Mouse (Mus musculus) hindbrain, embryonic 16.5 days (tissue): ENCODE results near the gene Anxa6. TPM values are rescaled to one million over a fixed set of nuclear protein-coding genes. Genes with fewer than 3 reads are reported as not detected.
A peak's percentile ranks its signal among the peaks of the same experiment; 100 is the strongest.

Experiments
- ATAC-seq: fragments of 200-750 bp; cut with Nextera tagmentation; 2 replicates; pipeline ENCODE4 v1.8.0; 2017; ENCODE audit warnings: moderate TSS enrichment, moderate library complexity
- H3K27ac ChIP-seq: fragments of 300-500 bp; sonication (generic); 2 replicates; pipeline ENCODE4 v1.5.1; 2014; ENCODE audit warnings: low read depth, mild to moderate bottlenecking, control low read depth, low read length, moderate library complexity
- H3K27me3 ChIP-seq: fragments of 300-500 bp; sonication (generic); replicated peaks from 2 replicates; pipeline ENCODE4 v1.6.1; 2014; ENCODE audit warnings: low read length; ENCODE audit not compliant: control insufficient read depth, insufficient read depth
- H3K36me3 ChIP-seq: fragments of 300-500 bp; sonication (generic); 2 replicates; pipeline ENCODE4 v1.6.1; 2014; ENCODE audit warnings: mild to moderate bottlenecking, low read length, moderate library complexity, mixed read lengths; ENCODE audit not compliant: control insufficient read depth, insufficient read depth
- H3K4me1 ChIP-seq: fragments of 300-500 bp; sonication (generic); 2 replicates; pipeline ENCODE4 v1.6.1; 2014; ENCODE audit warnings: low read depth, low read length; ENCODE audit not compliant: control insufficient read depth, insufficient read depth
- H3K4me2 ChIP-seq: fragments of 300-500 bp; sonication (generic); 2 replicates; pipeline ENCODE4 v1.6.1; 2014; ENCODE audit warnings: mild to moderate bottlenecking, low read length, control low read depth, moderate library complexity
- H3K4me3 ChIP-seq: fragments of 300-500 bp; sonication (generic); 2 replicates; pipeline ENCODE4 v1.5.1; 2014; ENCODE audit warnings: mild to moderate bottlenecking, low read length, control low read depth, moderate library complexity
- H3K9ac ChIP-seq: fragments of 300-500 bp; sonication (generic); 2 replicates; pipeline ENCODE4 v1.6.1; 2014; ENCODE audit warnings: low read depth, mild to moderate bottlenecking, control low read depth, low read length, moderate library complexity
- H3K9me3 ChIP-seq: fragments of 300-500 bp; sonication (generic); 2 replicates; pipeline ENCODE4 v1.6.1; 2014; ENCODE audit warnings: mild to moderate bottlenecking, low read length, moderate library complexity; ENCODE audit not compliant: control insufficient read depth
- WGBS: fragments of 180-500 bp; shearing (Covaris S2); extraction: QIAGEN DNeasy Blood & Tissue Kit; methylation state at CpG from one replicate; pipeline ENCODE4 v1.1.7; 2014; 5-methylcytosine and 5-hydroxymethylcytosine counted together
- polyA plus RNA-seq: library from polyadenylated mRNA; unstranded; fragments of >200 nt; fragmentation: Nextera tagmentation; extraction: Ambion mirVana; gene quantifications from 2 replicates; pipeline ENCODE4 v1.2.1, GENCODE M21; 2015

The Anxa6 gene
- polyA plus RNA-seq, result 72.4 and 84.0 TPM in 2 replicates

GRCm38 (mm10) chr11:55033040-55033660 is at the start of gene Anxa6:
Anxa6 (minus strand) TSS chr11:55033445.
- Histone ChIP-seq H3K27ac (peak within 1 kb of the TSS; percentile 51; the same call in 1 of the 2 replicates), H3K36me3 (no peaks in the 10 kb centered on the region), H3K4me1 (peaks cover 20% of the 10 kb centered on the region), H3K9me3 (no peaks in the 10 kb centered on the region), H3K4me2 (peak within 1 kb of the TSS; percentile 100), H3K9ac (peak within 1 kb of the TSS; percentile 82), H3K27me3 (peaks cover 6% of the 10 kb centered on the region; the same call in 1 of the 2 replicates), H3K4me3 (peak within 1 kb of the TSS; percentile 73)
- under 1% methylated on average over 41 of the region's 41 CpGs for WGBS
- peak; percentile 94 for ATAC-seq

DNA sequence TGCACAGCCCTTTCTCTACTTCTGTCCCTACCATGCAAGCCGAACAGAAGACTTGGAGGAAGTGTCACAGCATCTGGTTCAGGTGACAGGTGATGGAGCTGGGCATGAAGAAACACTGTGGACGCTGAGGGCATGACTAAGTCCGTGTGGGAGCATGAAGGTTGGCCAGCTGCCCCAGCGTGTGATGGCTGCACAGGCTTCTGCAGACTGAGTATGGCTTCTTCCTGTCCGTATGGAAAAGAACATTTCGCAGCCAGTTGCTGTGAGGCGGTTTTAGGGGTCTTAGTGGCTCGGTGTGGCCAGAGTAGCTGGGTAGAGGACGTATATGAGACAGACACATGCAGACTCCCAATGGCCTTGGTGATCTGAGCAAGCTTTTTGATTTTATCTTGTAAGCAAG is 48.0 kb upstream of the Anxa6 start:
- Histone ChIP-seq H3K9ac (no peak overlapping the region), H3K36me3 (no peaks in the 10 kb centered on the region), H3K4me2 (no peak overlapping the region), H3K27ac (no peak overlapping the region), H3K9me3 (no peaks in the 10 kb centered on the region), H3K4me1 (peaks cover 11% of the 10 kb centered on the region), H3K27me3 (no peaks in the 10 kb centered on the region; the same call in 1 of the 2 replicates), H3K4me3 (no peak overlapping the region)
- ATAC-seq, result no peak
- WGBS, result 93% methylated on average over 9 of the region's 9 CpGs

GRCm38 (mm10) chr11:55079180-55079579 is 45.9 kb upstream of the Anxa6 start:
- peaks cover 11% of the 10 kb centered on the region for H3K4me1 ChIP-seq
- H3K36me3 ChIP-seq, result no peaks in the 10 kb centered on the region
- ATAC-seq, result no peak
- H3K4me2 ChIP-seq, result no peak overlapping the region
- no peaks in the 10 kb centered on the region for H3K9me3 ChIP-seq
- no peaks in the 10 kb centered on the region; the same call in 1 of the 2 replicates for H3K27me3 ChIP-seq
- H3K9ac ChIP-seq, result no peak overlapping the region
- WGBS, result 63% methylated on average over 4 of the region's 4 CpGs
- H3K27ac ChIP-seq, result no peak overlapping the region
- no peak overlapping the region for H3K4me3 ChIP-seq

DNA sequence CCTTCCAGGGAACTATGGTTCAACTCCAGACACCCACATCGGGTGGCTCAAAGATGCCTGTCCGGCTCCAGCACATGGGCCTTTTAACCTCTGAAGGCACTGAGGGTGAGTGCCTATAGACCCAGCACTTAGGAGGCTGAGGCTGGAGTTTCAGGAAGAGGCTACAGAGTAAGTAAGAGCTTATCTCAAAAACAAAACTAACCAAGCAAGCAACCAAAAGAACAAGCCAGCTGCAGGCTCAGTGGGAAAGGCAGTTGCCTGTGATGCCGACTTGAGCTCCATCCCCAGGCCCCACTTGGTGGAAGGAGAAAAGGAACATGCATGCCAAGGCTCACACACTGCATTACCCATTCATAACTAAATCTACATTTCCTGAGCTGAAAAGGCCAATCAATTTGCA is 45.3 kb upstream of the Anxa6 start:
- no peak for ATAC-seq
- H3K27ac ChIP-seq, result no peak overlapping the region
- H3K9ac ChIP-seq, result no peak overlapping the region
- H3K4me1 ChIP-seq, result peaks cover 11% of the 10 kb centered on the region
- H3K9me3 ChIP-seq, result no peaks in the 10 kb centered on the region
- WGBS, result 48% methylated on average over 3 of the region's 3 CpGs
- no peaks in the 10 kb centered on the region for H3K36me3 ChIP-seq
- peak overlapping the region; percentile 84 for H3K4me2 ChIP-seq
- H3K27me3 ChIP-seq, result no peaks in the 10 kb centered on the region; the same call in 1 of the 2 replicates
- H3K4me3 ChIP-seq, result no peak overlapping the region

DNA sequence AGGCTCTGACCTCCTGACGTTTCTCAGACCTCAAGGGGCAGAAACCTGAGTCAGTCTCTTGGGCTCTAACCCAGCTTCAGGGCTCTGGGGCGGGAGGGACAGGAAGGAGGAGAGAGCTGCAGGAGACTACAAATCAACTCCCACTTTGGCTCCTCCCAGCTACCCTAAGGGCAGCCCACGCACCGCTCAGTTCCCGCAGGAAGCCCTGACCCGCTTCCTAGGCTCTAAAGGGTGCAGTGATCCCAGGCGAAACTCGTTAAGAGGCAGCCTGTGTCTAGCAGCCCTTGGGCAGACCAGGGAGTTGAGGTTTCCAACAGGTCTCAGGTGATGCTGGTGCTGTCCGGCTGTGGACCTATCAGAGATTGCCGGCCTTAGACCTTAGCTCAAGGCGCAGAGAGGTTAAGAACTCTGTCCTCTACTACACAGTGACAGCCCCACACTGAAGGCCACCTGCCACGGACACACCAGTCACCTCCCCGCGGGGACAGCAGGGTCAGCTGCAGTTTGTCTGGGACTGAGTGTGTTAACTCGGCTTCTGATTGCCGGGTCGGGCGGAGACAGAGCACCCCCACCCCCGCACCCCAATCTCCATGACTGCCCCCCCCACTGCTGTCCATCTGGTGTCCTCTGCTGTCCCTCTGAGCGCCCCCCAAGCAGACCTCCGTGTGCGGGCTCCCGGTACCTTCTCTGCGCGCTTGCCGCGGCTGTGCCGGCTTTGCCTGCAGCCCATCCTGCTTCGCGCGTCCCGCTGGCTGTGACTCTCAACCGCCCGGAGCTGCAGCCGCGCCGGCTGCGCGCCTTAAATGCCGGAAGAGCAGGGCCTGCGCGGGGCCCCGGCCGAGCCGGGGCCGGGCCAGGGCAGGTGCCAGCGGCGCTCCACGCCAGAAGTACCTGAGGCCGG is 44.3 kb upstream of the Anxa6 start, which contains the start of gene Ccdc69:
Gene Ccdc69 (minus strand): TSS at position 801 of the 901 bp plus-strand sequence.
- Histone ChIP-seq H3K27ac (no peak within 1 kb of the TSS), H3K4me2 (peak within 1 kb of the TSS; percentile 84), H3K4me3 (peak within 1 kb of the TSS; percentile 44), H3K9me3 (no peaks in the 10 kb centered on the region), H3K4me1 (peaks cover 11% of the 10 kb centered on the region), H3K36me3 (no peaks in the 10 kb centered on the region), H3K27me3 (no peaks in the 10 kb centered on the region; the same call in 1 of the 2 replicates), H3K9ac (peak within 1 kb of the TSS; percentile 62)
- WGBS, result under 1% methylated on average over 47 of the region's 50 CpGs
- ATAC-seq, result peak; percentile 54

DNA sequence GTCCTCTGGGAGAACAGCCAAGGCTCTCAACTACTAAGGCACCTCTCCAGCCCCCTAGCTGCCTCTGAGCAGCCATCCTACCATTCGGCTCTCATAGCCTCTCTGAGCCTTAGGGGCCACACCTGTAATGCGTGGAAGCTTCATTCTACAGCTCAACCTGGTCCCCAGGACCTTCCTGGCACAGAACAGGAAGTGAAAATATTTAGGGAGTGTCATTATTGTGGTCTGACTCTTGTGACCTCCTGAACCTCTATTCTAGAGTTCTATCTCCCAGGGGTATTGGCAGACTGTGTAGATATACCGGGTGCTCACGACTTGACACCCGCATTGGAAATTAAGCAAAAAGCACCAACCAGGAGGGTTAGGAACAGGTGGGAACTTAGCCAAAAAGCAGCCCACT is 43.0 kb upstream of the Anxa6 start:
- WGBS, result 90% methylated on average over 5 of the region's 5 CpGs
- Histone ChIP-seq H3K27me3 (no peaks in the 10 kb centered on the region; the same call in 1 of the 2 replicates), H3K4me3 (no peak overlapping the region), H3K36me3 (no peaks in the 10 kb centered on the region), H3K27ac (no peak overlapping the region), H3K9me3 (no peaks in the 10 kb centered on the region), H3K9ac (no peak overlapping the region), H3K4me1 (peaks cover 11% of the 10 kb centered on the region), H3K4me2 (no peak overlapping the region)
- no peak for ATAC-seq

- WGBS, result 61% methylated on average over 2 of the region's 2 CpGs
- Histone ChIP-seq H3K4me2 (no peak overlapping the region), H3K9ac (no peak overlapping the region), H3K4me1 (peaks cover 11% of the 10 kb centered on the region), H3K36me3 (no peaks in the 10 kb centered on the region), H3K4me3 (no peak overlapping the region), H3K9me3 (no peaks in the 10 kb centered on the region), H3K27ac (no peak overlapping the region), H3K27me3 (no peaks in the 10 kb centered on the region; the same call in 1 of the 2 replicates)
- no peak for ATAC-seq
These were observed 42.4 kb upstream of the Anxa6 start for GRCm38 (mm10) chr11:55075602-55076001.

DNA sequence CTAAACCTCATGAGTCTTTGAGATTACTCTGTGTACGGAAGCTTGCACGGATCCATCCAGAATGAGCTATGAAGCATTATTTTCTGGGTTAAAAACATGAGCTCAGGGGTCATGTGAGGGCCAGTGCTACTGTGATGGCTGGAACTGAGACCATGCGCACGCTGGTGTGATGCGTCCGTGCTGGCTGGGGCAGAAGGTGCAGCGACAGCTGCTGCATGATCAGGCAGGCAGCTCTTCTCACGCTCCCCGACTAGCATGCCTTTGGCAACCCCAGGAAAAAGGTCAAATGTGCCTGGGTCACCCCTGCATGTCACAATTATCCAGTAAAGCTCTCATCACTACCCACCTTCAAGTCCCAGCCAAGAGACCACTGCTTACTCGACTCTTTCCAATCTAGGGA is 39.9 kb upstream of the Anxa6 start:
- H3K36me3 ChIP-seq, result no peaks in the 10 kb centered on the region
- 70% methylated on average over 10 of the region's 10 CpGs for WGBS
- H3K4me3 ChIP-seq, result no peak overlapping the region
- no peak overlapping the region for H3K4me2 ChIP-seq
- no peaks in the 10 kb centered on the region for H3K9me3 ChIP-seq
- no peaks in the 10 kb centered on the region for H3K27me3 ChIP-seq
- H3K9ac ChIP-seq, result no peak overlapping the region
- ATAC-seq, result no peak
- no peak overlapping the region for H3K27ac ChIP-seq
- H3K4me1 ChIP-seq, result peaks cover 11% of the 10 kb centered on the region

DNA sequence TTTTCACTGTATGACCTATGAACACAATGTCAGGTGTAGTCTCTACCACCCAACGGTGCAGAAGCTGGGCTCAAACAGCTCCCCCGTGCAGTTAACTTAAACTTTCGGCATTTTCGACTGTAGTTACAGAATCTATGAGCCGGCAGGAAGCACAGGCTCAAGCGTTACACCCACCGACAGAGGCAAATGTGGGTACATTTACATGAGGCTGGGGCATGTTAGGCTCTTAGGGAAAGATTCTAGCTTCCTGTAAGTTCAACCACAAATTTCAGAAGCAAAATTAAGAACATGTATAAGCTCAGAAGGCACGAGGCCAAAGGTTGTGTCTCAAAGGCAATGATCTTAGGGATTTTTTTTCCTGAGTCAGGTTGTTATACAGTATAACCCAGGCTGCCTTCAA is 39.2 kb upstream of the Anxa6 start:
- Histone ChIP-seq H3K4me3 (no peak overlapping the region), H3K9me3 (no peaks in the 10 kb centered on the region), H3K4me2 (no peak overlapping the region), H3K4me1 (peaks cover 4% of the 10 kb centered on the region), H3K9ac (no peak overlapping the region), H3K27ac (no peak overlapping the region), H3K36me3 (no peaks in the 10 kb centered on the region), H3K27me3 (no peaks in the 10 kb centered on the region)
- 93% methylated on average over 8 of the region's 8 CpGs for WGBS
- no peak for ATAC-seq
